Mouse (Mus musculus): ENCODE results near the gene Grk2. TPM values are rescaled to one million over a fixed set of nuclear protein-coding genes. Genes with fewer than 3 reads are reported as not detected.

Gene Grk2
- polyA plus RNA-seq, 1 experiment: 226 TPM

DNA sequence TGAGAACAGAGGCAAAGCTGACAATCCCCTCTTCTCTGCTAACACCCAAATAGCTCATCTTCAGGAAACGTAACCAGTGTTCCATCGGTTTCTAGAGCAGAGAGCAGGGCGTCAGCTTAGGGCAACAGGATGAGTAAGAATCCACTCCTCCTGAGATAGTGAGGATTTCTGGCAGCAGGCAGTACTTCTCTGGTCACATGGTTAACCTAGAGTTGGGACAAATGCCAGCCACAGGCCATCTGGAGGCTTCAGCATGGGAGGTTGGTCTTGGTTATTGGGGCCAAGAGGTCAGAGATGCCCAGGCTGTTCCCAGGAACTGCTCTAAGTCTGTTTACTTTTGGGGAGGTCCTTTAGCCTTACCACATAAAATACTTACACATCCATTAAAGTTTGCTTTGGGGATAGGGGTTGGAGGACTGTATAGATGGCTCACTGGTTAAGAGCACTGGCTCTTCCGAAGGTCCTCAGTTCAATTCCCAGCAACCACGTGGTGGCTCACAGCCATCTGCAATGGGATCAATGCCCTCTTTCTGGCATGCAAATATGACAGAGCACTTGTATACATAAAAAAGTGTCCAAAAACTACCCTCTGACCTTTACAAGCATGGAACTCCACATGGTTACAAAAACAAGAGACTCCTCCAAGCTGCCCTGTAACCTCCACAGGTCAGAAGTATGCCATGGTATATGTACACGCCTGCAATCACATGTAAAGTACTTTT is 9.4 kb upstream of the Grk2 start:
- peak; percentile 90 to 95 for DNase-seq
- H3K27ac ChIP-seq (ENCODE audit: insufficient read depth, low read length): peak overlapping the region; percentile 76
- H3K4me3 ChIP-seq (replicated peaks; ENCODE audit: insufficient read depth, low read depth, low read length): no peak overlapping the region
- TF ChIP-seq CTCF (IDR thresholded peaks at IDR 0.05; ENCODE audit: borderline replicate concordance, insufficient read depth, low read depth, low read length): no peak
- TF ChIP-seq POLR2A (IDR thresholded peaks at IDR 0.05; ENCODE audit: borderline replicate concordance, insufficient read depth, low read length): no peak
- WGBS: 15% methylated on average over 6 of the region's 6 CpGs
- H3K27me3 ChIP-seq (ENCODE audit: control insufficient read depth, insufficient read depth, low read length): no peaks in the 10 kb centered on the region
- H3K4me1 ChIP-seq (ENCODE audit: control insufficient read depth, insufficient read depth, low read length): peaks cover 29% of the 10 kb centered on the region

GRCm38 (mm10) chr19:4309776-4310185 is 3.8 kb upstream of the Grk2 start:
- no peak overlapping the region for H3K4me3 ChIP-seq (replicated peaks; ENCODE audit: insufficient read depth, low read depth, low read length)
- peak; percentile 66 to 72 for DNase-seq

GRCm38 (mm10) chr19:4309302-4309701 is 3.3 kb upstream of the Grk2 start:
- Histone ChIP-seq H3K27ac (ENCODE audit: insufficient read depth, low read length) (no peak overlapping the region), H3K4me1 (ENCODE audit: control insufficient read depth, insufficient read depth, low read length) (peaks cover 9% of the 10 kb centered on the region), H3K27me3 (ENCODE audit: control insufficient read depth, insufficient read depth, low read length) (no peaks in the 10 kb centered on the region), H3K4me3 (replicated peaks; ENCODE audit: insufficient read depth, low read depth, low read length) (no peak overlapping the region)
- DNase-seq: no peak
- no peak for TF ChIP-seq CTCF (IDR thresholded peaks at IDR 0.05; ENCODE audit: borderline replicate concordance, insufficient read depth, low read depth, low read length)
- no peak for TF ChIP-seq POLR2A (IDR thresholded peaks at IDR 0.05; ENCODE audit: borderline replicate concordance, insufficient read depth, low read length)
- 95% methylated on average over 4 of the region's 4 CpGs for WGBS

More at GRCm38 (mm10) chr19:4309776-4310185, 3.8 kb upstream of the Grk2 start:
- Histone ChIP-seq H3K4me1 (ENCODE audit: control insufficient read depth, insufficient read depth, low read length) (peaks cover 9% of the 10 kb centered on the region), H3K27me3 (ENCODE audit: control insufficient read depth, insufficient read depth, low read length) (no peaks in the 10 kb centered on the region), H3K27ac (ENCODE audit: insufficient read depth, low read length) (no peak overlapping the region)
- TF ChIP-seq CTCF (IDR thresholded peaks at IDR 0.05; ENCODE audit: borderline replicate concordance, insufficient read depth, low read depth, low read length) (peak; percentile 91), POLR2A (IDR thresholded peaks at IDR 0.05; ENCODE audit: borderline replicate concordance, insufficient read depth, low read length) (no peak)

DNA sequence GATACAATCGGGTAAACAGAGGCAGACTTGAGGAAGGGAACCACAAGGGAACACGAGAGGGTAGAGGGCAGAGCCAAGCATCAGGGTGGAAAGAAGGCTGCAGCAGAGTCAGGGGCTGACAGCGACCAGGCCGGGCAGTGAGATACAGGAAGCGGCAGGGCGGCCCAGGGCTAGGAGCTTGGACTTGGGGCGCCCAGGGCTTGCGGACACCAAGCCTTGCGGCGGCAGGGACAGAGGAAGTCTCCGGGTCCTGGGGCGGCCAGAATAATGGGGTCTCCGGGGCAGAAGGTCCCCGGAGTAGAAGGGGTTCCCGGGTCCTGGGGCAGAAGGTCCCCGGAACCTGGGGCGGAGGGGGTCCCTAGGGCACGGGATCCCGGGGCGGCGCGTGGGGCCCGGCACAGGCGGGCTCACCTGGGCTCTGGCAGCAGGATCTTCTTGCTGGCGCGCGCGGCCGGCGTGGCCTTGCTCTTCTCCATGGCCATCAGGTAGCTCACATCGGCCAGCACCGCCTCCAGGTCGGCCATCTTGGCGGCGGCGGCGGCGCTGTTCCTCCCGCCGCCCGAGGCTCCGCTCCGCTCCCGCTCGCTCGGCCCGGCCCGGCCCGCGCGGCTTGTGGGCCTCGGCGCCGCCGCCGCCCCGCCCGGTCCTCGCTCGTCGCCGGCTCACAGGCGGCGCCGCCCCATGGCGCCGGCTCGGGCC is 382 bp downstream of the Grk2 start:
- 2% methylated on average over 68 of the region's 68 CpGs for WGBS
- peak; percentile 66 to 77 for DNase-seq
- no peak for TF ChIP-seq POLR2A (IDR thresholded peaks at IDR 0.05; ENCODE audit: borderline replicate concordance, insufficient read depth, low read length)
- no peak for TF ChIP-seq CTCF (IDR thresholded peaks at IDR 0.05; ENCODE audit: borderline replicate concordance, insufficient read depth, low read depth, low read length)
- Histone ChIP-seq H3K4me3 (replicated peaks; ENCODE audit: insufficient read depth, low read depth, low read length) (peak overlapping the region; percentile 96), H3K27ac (ENCODE audit: insufficient read depth, low read length) (peak overlapping the region; percentile 93), H3K4me1 (ENCODE audit: control insufficient read depth, insufficient read depth, low read length) (peaks cover 38% of the 10 kb centered on the region), H3K27me3 (ENCODE audit: control insufficient read depth, insufficient read depth, low read length) (no peaks in the 10 kb centered on the region)

DNA sequence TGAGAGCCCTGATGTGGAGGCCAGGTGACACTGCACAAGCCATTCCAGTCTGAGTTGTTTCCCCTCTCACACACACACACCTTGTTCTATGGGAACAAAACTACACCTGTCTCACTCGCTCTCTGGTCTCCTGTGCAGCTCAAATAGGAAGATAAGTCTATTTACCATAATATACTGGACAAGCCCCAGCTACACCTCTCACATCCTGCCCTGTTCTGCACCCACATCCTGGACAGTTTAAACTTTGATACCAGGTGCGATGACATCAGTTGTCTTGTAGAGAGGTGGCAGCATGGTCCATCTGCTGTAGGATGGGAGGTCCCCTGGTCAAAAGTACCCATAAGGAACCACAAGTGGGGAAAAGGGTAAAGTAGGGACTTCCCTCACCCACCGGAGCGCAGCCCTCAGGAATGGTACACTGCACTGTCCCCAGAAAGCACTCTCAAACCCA is 1.1 kb downstream of the Grk2 start:
- H3K4me3 ChIP-seq (replicated peaks; ENCODE audit: insufficient read depth, low read depth, low read length): peak overlapping the region; percentile 96
- peak overlapping the region; percentile 93 for H3K27ac ChIP-seq (ENCODE audit: insufficient read depth, low read length)
- H3K27me3 ChIP-seq (ENCODE audit: control insufficient read depth, insufficient read depth, low read length): no peaks in the 10 kb centered on the region
- peak; percentile 44 to 58 for DNase-seq
- WGBS: 12% methylated on average over 4 of the region's 4 CpGs
- no peak for TF ChIP-seq CTCF (IDR thresholded peaks at IDR 0.05; ENCODE audit: borderline replicate concordance, insufficient read depth, low read depth, low read length)
- no peak for TF ChIP-seq POLR2A (IDR thresholded peaks at IDR 0.05; ENCODE audit: borderline replicate concordance, insufficient read depth, low read length)
- peaks cover 45% of the 10 kb centered on the region for H3K4me1 ChIP-seq (ENCODE audit: control insufficient read depth, insufficient read depth, low read length)

- Histone ChIP-seq H3K27ac (ENCODE audit: insufficient read depth, low read length) (peak overlapping the region; percentile 93), H3K4me1 (ENCODE audit: control insufficient read depth, insufficient read depth, low read length) (peaks cover 46% of the 10 kb centered on the region), H3K4me3 (replicated peaks; ENCODE audit: insufficient read depth, low read depth, low read length) (peak overlapping the region; percentile 96), H3K27me3 (ENCODE audit: control insufficient read depth, insufficient read depth, low read length) (no peaks in the 10 kb centered on the region)
- WGBS: 4% methylated on average over 5 of the region's 5 CpGs
- DNase-seq: peak; percentile 54 to 60
- TF ChIP-seq POLR2A (IDR thresholded peaks at IDR 0.05; ENCODE audit: borderline replicate concordance, insufficient read depth, low read length): no peak
- no peak for TF ChIP-seq CTCF (IDR thresholded peaks at IDR 0.05; ENCODE audit: borderline replicate concordance, insufficient read depth, low read depth, low read length)
Observed at GRCm38 (mm10) chr19:4304251-4304821, 1.7 kb downstream of the Grk2 start.

- H3K4me1 ChIP-seq (ENCODE audit: control insufficient read depth, insufficient read depth, low read length): peaks cover 53% of the 10 kb centered on the region
- peak overlapping the region; percentile 38 for H3K4me3 ChIP-seq (replicated peaks; ENCODE audit: insufficient read depth, low read depth, low read length)
- peak; percentile 44 to 56 for DNase-seq
- H3K27me3 ChIP-seq (ENCODE audit: control insufficient read depth, insufficient read depth, low read length): no peaks in the 10 kb centered on the region
- TF ChIP-seq POLR2A (IDR thresholded peaks at IDR 0.05; ENCODE audit: borderline replicate concordance, insufficient read depth, low read length) (no peak), CTCF (IDR thresholded peaks at IDR 0.05; ENCODE audit: borderline replicate concordance, insufficient read depth, low read depth, low read length) (no peak)
- H3K27ac ChIP-seq (ENCODE audit: insufficient read depth, low read length): peak overlapping the region; percentile 93
- 34% methylated on average over 5 of the region's 5 CpGs for WGBS
Observed at GRCm38 (mm10) chr19:4303640-4303995, 2.4 kb downstream of the Grk2 start.

All from cerebellum, adult 2 months (tissue).